Mouse (Mus musculus) spleen, postnatal 36 days (tissue): Measurements from ENCODE around the gene Oip5.

Experiments used
- DNase-seq, 2 experiments: peaks; one replicate each; pipeline ENCODE4 v3.0.0; 2022; ENCODE audit warnings: low spot score in 2 of 2, mixed read lengths in 1 of 2

Gene Oip5

DNA sequence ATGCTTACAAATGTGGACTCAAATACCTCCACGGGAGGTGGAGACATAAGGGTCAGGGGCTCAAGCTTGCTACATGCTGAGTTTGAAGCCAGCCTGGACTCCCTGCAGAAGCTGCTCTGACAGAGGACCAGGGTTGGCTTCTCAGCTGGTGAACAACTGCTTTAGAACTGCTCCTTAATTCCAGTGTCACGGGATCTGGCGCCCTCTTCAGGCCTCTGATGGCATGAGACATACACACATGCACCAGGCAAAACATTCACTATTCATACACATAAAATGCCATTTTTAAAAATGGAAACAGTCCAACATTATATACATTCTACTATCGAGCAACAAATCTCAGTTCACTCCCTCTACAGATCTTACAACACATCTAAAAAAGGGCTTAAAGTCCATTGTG lies 30.9 kb downstream of the Oip5 start:
- peak; percentile 59 to 66 for DNase-seq

DNA sequence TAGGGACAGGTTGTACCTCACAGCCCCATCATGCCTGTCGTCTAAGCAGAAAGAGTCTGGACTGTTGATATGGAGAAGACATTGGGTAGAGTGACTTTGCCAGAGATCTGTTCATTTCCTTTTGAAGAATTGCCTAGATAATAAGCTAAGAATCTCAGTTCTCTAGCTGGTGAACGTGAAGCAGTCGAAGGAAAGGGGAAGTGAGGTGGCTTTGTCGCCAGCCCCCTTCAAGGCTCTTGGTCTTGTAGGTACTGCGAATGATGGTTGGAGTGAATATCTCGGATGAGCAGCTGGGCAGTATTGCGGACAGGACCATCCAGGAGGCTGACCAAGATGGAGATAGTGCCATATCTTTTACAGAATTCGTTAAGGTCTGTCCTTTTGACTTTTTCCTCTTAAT lies 34.0 kb downstream of the Oip5 start:
- DNase-seq = no peak

DNA sequence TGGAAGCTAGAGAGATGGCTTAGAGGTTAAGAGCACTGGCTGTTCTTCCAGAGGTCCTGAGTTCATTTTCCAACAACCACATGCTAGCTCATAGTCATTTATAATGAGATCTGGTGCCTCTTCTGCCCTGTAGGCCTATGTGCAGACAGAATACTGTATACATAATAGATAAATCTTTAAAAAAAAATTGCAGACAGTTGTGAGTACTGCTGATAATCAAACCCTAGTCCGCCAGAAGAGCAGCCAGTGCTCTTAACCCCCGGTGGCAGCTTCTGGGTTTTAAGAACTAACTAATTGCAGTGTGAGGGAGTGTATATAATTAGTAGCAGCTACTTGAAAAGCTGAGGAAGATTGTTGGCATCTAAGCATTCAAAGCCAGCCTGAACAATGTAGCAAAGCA lies 34.8 kb downstream of the Oip5 start:
- no peak for DNase-seq

DNA sequence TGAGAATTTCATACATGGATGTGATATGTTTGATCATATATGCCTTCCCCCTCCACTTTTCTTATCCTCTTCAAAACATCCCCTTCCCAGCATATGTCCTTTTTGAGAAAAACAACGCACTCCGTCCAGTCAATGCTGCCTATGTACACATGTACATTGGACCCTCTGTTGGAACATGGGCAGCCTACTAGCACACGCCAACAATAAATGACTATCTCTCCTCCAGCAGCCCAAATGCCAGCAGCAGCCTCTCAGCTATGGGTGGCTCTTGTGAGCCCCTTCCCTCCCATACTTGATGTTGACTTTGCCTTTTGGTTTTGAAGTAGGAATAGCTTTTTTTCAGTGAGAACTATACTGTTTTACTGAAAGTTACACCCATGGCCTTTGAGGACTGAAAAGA lies 36.7 kb downstream of the Oip5 start:
- no peak for DNase-seq

DNA sequence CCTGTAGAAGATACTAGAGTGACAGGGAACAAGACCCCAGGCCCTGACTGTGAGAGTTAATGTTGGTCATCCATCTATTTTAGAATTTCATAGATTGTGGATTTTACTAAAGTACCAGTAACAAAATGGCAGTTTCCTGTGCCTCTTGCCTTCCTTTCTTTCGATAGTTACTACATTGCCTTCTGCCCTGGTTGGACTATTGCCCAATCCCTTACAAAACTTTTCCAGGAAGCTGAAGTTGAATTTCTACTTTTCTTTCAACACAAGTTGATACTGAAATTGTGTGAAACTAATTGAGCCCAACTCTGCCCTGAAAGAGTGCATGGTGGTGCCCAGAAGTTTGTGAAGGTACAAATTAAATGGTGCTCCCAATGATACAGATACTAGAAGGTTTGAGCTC lies 45.8 kb downstream of the Oip5 start:
- DNase-seq = no peak

DNA sequence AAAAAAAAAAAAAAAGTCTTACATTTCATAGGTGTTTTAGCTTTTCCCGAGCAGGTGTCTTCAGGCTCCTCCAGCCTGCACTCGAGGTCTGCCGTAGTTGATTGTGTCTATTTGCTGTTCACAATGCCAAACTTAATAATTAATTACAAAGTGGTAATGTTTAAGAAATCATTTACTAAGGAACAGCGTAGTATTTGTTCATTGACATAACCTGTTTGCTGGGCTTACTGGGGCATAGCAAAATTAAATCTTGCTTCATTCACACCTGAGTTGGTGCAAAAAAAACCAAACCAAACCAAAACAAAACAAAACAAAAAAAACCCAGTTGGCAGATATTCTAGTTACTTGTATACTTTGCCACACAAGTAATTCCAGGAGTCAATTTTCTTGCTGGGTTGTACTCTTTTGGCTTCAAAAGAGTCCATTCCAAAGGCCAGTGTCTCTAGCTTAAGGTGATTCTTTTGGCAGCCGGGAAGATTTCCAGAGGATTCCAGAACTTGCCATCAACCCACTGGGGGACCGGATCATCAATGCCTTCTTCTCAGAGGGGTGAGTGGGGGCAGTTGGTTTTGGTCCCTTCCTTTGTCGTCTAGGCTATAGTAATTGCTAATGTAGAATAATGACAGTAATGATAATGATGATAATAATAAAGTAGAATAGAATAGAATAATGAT lies 52.0 kb downstream of the Oip5 start:
- DNase-seq = no peak

DNA sequence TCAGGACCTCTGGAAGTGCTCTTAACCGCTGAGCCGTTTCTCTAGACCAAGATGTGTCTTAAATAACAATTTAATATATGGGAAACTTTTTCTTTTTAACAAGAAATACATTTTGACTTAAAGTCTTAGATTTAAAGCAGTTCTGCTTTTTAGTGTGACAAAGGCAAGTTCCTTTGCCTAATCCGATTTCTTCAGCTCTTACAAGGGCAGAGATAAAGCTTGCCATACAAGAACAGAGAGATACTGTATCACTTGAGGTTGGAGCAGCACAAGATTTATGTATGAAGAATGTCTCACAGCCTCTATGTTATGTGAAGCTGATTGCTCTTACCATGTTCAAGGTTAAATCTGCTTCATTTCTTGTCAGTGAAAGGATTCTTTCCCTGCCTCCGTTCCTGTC lies 53.0 kb downstream of the Oip5 start:
- DNase-seq = no peak

DNA sequence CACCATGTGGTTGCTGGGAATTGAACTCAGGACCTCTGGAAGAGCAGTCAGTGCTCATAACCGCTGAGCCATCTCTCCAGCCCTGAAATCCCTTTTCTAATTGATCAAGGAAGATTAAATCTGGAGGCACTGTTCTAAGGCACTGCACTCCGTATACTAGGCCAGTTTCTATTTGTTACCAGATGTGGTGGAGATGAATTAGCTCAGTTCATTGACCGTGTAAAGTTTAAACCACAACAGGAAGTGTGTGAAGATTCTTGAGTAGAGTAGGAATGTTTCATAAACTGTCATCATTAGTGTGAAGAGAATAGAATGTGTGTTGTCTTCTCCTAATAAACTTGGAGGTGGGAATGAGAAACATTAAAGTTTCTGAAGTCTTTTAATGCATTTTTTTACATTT lies 56.5 kb downstream of the Oip5 start:
- peak in 1 of 2 experiments; percentile 13 for DNase-seq
